Mouse (Mus musculus) small intestine, adult 2 months (tissue): ENCODE measurements around the gene Lonp1.

Experiments
- CTCF ChIP-seq: fragments of 200-500 bp; IDR thresholded peaks from 2 replicates; pipeline ENCODE4 v1.5.1; 2012; ENCODE audit warnings: low read depth, mild to moderate bottlenecking, control low read depth, inconsistent platforms, low read length, moderate library complexity, mixed read lengths; ENCODE audit not compliant: insufficient replicate concordance, insufficient read length; ENCODE audit errors: extremely low read depth
- POLR2A ChIP-seq: fragments of 200-500 bp; IDR thresholded peaks from 2 replicates; pipeline ENCODE4 v1.6.1; 2012; ENCODE audit warnings: low read depth, mild to moderate bottlenecking, control low read depth, inconsistent platforms, low read length, moderate library complexity

- no peak for TF ChIP-seq CTCF
- peak; percentile 76 for TF ChIP-seq POLR2A
These were observed 46.4 kb upstream of the Lonp1 start, which contains the start of gene Ranbp3 for GRCm38 (mm10) chr17:56672941-56673646.
